Mouse (Mus musculus) heart, adult 2 months (tissue): ENCODE data around the gene Hsh2d. TPM values are rescaled to one million over a fixed set of nuclear protein-coding genes. Genes with fewer than 3 reads are reported as not detected.
A peak's percentile ranks its signal among the peaks of the same experiment; 100 is the strongest.

Source experiments
- DNase-seq, 2 experiments: peaks; one replicate each; pipeline ENCODE4 v3.0.0; 2021
- H3K27ac ChIP-seq: fragments of 200-600 bp; 2 replicates; pipeline ENCODE4 v1.8.1; 2022
- H3K27me3 ChIP-seq: fragments of 200-500 bp; 2 replicates; pipeline ENCODE4 v1.6.1; 2012; ENCODE audit warnings: mild to moderate bottlenecking, low read length, inconsistent platforms, mixed read lengths; ENCODE audit not compliant: control insufficient read depth, insufficient read depth
- H3K36me3 ChIP-seq: fragments of 200-500 bp; 2 replicates; pipeline ENCODE4 v1.6.1; 2012; ENCODE audit warnings: low read length, inconsistent platforms; ENCODE audit not compliant: control insufficient read depth, insufficient read depth
- H3K4me1 ChIP-seq: fragments of 200-500 bp; 2 replicates; pipeline ENCODE4 v1.6.1; 2011; ENCODE audit warnings: low read length; ENCODE audit not compliant: control insufficient read depth, insufficient read depth
- H3K4me3 ChIP-seq: fragments of 200-600 bp; 2 replicates; pipeline ENCODE4 v1.8.1; 2022
- H3K79me2 ChIP-seq: fragments of 200-500 bp; replicated peaks from 2 replicates; pipeline ENCODE4 v1.6.1; 2012; ENCODE audit warnings: mild to moderate bottlenecking, inconsistent platforms, low read length, moderate library complexity, mixed read lengths; ENCODE audit not compliant: control insufficient read depth, insufficient read depth
- H3K9ac ChIP-seq: fragments of 200-500 bp; 2 replicates; pipeline ENCODE4 v1.6.1; 2012; ENCODE audit warnings: low read depth, mild to moderate bottlenecking, control low read depth, inconsistent platforms, low read length, mixed read lengths
- CTCF ChIP-seq: fragments of 200-600 bp; IDR thresholded peaks from 2 replicates; pipeline ENCODE4 v1.8.1; 2022; ENCODE audit warnings: antibody characterized with exemption, mild to moderate bottlenecking, moderate library complexity
- EP300 ChIP-seq: fragments of 200-500 bp; IDR thresholded peaks from 2 replicates; pipeline ENCODE4 v1.6.1; 2011; ENCODE audit warnings: low read depth, low read length, control low read depth; ENCODE audit not compliant: insufficient read depth
- POLR2A ChIP-seq: fragments of 200-500 bp; IDR thresholded peaks from 2 replicates; pipeline ENCODE4 v1.6.1; 2011; ENCODE audit warnings: mild to moderate bottlenecking, low read depth, low read length, control low read depth; ENCODE audit not compliant: insufficient read depth
- WGBS: fragments of 180-500 bp; shearing (Covaris S2); methylation state at CpG from one replicate; pipeline ENCODE4 v1.1.7; 2018; 5-methylcytosine and 5-hydroxymethylcytosine counted together
- intact Hi-C: fragments of 180-260 bp; cut with DNase I; formaldehyde crosslinking; loops from one replicate; pipeline ENCODE4 v1.15.1; 2025
- polyA plus RNA-seq: library from polyadenylated mRNA; depleted of rRNA; stranded (reverse); fragments of >200 nt; gene quantifications from 2 replicates; pipeline ENCODE4 v1.2.3, GENCODE M21; 2012
- total RNA-seq, 2 experiments: library from RNA; stranded (reverse); gene quantifications; 2 replicates each; pipeline ENCODE4 v1.2.3; 2021

Hsh2d gene
- total and polyA plus RNA-seq, 3 experiments = 0.55 TPM; not detected in 2

GRCm38 (mm10) chr8:72208582-72208981 is 19.1 kb downstream of the Hsh2d start:
- intact Hi-C loops = no loop called here

GRCm38 (mm10) chr8:72210222-72210621 is 20.8 kb downstream of the Hsh2d start:
- H3K9ac ChIP-seq = no peak overlapping the region
- H3K4me1 ChIP-seq = no peaks in the 10 kb centered on the region
- H3K4me3 ChIP-seq = no peak overlapping the region
- no peak for DNase-seq
- H3K27ac ChIP-seq = no peak overlapping the region
- 65% methylated on average over 4 of the region's 4 CpGs for WGBS
- no peaks in the 10 kb centered on the region for H3K27me3 ChIP-seq
- TF ChIP-seq POLR2A (no peak), EP300 (no peak), CTCF (no peak)
- H3K79me2 ChIP-seq = no peaks in the 10 kb centered on the region
- intact Hi-C loops = no loop called here
- no peaks in the 10 kb centered on the region for H3K36me3 ChIP-seq

More at GRCm38 (mm10) chr8:72208582-72208981, 19.1 kb downstream of the Hsh2d start:
- Histone ChIP-seq H3K79me2 (no peaks in the 10 kb centered on the region), H3K9ac (no peak overlapping the region), H3K27me3 (no peaks in the 10 kb centered on the region), H3K27ac (no peak overlapping the region), H3K4me3 (no peak overlapping the region), H3K4me1 (no peaks in the 10 kb centered on the region), H3K36me3 (no peaks in the 10 kb centered on the region)
- no peak for DNase-seq
- WGBS = 89% methylated on average over 1 of the region's 1 CpGs
- no peak for TF ChIP-seq EP300
- no peak for TF ChIP-seq CTCF
- no peak for TF ChIP-seq POLR2A

- no peak overlapping the region for H3K9ac ChIP-seq
- no peak overlapping the region for H3K27ac ChIP-seq
- H3K79me2 ChIP-seq = no peaks in the 10 kb centered on the region
- no peaks in the 10 kb centered on the region for H3K27me3 ChIP-seq
- 56% methylated on average over 2 of the region's 2 CpGs for WGBS
- H3K4me1 ChIP-seq = no peaks in the 10 kb centered on the region
- TF ChIP-seq CTCF (no peak), EP300 (no peak)
- DNase-seq = no peak
- intact Hi-C loops = no loop called here
- H3K4me3 ChIP-seq = no peak overlapping the region
- no peaks in the 10 kb centered on the region for H3K36me3 ChIP-seq
Measured at GRCm38 (mm10) chr8:72210710-72211109, 21.3 kb downstream of the Hsh2d start.

GRCm38 (mm10) chr8:72211846-72212245 is 22.4 kb downstream of the Hsh2d start:
- Histone ChIP-seq H3K27me3 (no peaks in the 10 kb centered on the region), H3K27ac (no peak overlapping the region), H3K4me1 (no peaks in the 10 kb centered on the region), H3K9ac (no peak overlapping the region), H3K36me3 (no peaks in the 10 kb centered on the region), H3K4me3 (no peak overlapping the region), H3K79me2 (no peaks in the 10 kb centered on the region)
- TF ChIP-seq CTCF (no peak), POLR2A (no peak), EP300 (no peak)
- DNase-seq = no peak
- WGBS = 72% methylated on average over 1 of the region's 1 CpGs
- intact Hi-C loops = no loop called here

- H3K9ac ChIP-seq = no peak within 1 kb of the TSS
- H3K36me3 ChIP-seq = no peaks in the 10 kb centered on the region
- H3K79me2 ChIP-seq = no peaks in the 10 kb centered on the region
- WGBS = 49% methylated on average over 4 of the region's 4 CpGs
- no peaks in the 10 kb centered on the region for H3K4me1 ChIP-seq
- no peak for TF ChIP-seq POLR2A
- no peaks in the 10 kb centered on the region for H3K27me3 ChIP-seq
- DNase-seq = no peak
- intact Hi-C loops = loop anchor here (1.0 kb wide), 1 partner anchor 30 kb away; no protein-coding TSS in a partner anchor
- H3K4me3 ChIP-seq = no peak within 1 kb of the TSS
- H3K27ac ChIP-seq = no peak within 1 kb of the TSS
Measured at GRCm38 (mm10) chr8:72212751-72213150, 23.3 kb downstream of the Hsh2d start, which contains the start of gene Cib3. Cib3 (minus strand) TSS chr8:72212837.

- no peak for TF ChIP-seq CTCF
- no peak for TF ChIP-seq EP300
- no peak for TF ChIP-seq POLR2A
- Histone ChIP-seq H3K27me3 (no peaks in the 10 kb centered on the region), H3K27ac (no peak within 1 kb of the TSS), H3K9ac (no peak within 1 kb of the TSS), H3K4me1 (no peaks in the 10 kb centered on the region), H3K36me3 (no peaks in the 10 kb centered on the region), H3K79me2 (no peaks in the 10 kb centered on the region), H3K4me3 (no peak within 1 kb of the TSS)
- intact Hi-C loops = loop anchor here (1.0 kb wide), 1 partner anchor 31 kb away; no protein-coding TSS in a partner anchor
- 74% methylated on average over 4 of the region's 4 CpGs for WGBS
- no peak for DNase-seq
Measured at GRCm38 (mm10) chr8:72213536-72213935, 24.1 kb downstream of the Hsh2d start, which contains the start of gene Gm11034. Gm11034 (minus strand) TSS chr8:72213636.

- no peak overlapping the region for H3K4me3 ChIP-seq
- 43% methylated on average over 2 of the region's 2 CpGs for WGBS
- no peak overlapping the region for H3K9ac ChIP-seq
- H3K79me2 ChIP-seq = peaks cover 2% of the 10 kb centered on the region; the same call in 1 of the 2 replicates
- H3K4me1 ChIP-seq = 0 out of 2 replicates have a peak, but pooled peaks cover 1% of the 10 kb centered on the region
- H3K36me3 ChIP-seq = no peaks in the 10 kb centered on the region
- no peaks in the 10 kb centered on the region for H3K27me3 ChIP-seq
- TF ChIP-seq POLR2A = no peak
- no peak for TF ChIP-seq EP300
- peak; percentile 48 for TF ChIP-seq CTCF
- intact Hi-C loops = no loop called here
- no peak for DNase-seq
- H3K27ac ChIP-seq = no peak overlapping the region
Measured at GRCm38 (mm10) chr8:72215060-72215459, 25.6 kb downstream of the Hsh2d start.
